ENCODE assay signal across 8 mouse cellular contexts in the genomic region with DNA sequence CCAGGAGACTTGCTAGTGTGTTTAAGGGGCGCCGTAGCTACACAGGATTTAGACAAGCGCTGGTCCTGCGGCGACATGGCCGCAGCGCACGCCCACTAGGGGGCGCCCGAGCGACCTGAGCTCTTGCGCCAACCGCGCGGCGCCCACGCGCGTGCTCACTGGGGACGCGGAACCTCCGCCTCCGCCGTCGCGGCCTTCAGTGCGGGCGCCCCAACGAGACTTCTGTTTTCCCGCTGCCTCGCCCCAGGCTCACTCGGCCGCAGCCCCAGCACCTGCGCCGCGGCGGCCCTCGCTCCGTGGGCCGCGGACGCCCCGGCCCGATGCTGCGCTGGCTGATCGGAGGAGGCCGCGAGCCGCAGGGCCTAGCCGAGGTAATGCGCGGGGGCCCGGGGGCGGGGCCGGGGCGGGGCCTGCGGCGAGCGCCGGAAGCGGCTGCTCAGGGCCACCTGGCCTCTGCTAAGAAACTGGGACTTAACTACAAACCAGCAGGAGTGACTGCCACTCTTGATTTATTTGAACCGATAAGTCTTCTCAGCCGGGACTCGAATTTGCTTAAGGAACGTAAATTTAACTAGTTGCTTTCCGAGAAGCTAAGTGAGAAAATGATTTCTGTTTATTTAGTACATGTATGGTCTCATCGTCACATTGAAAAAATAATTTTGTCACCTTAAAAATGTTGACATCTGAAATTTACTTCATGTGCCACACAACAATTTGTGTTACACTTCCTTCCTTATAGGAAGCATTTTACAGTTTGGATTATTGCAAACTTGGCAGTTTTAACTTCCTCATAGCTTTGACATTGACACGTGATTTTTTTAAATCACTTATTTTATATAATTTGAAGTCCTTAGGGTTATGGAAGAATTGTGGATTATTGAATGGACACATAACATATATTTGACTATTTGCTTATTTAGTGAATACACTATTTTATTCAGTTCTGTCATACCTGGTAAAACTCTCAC. TPM values are rescaled to one million over a fixed set of nuclear protein-coding genes. Genes with fewer than 3 reads are reported as not detected.
DNase-seq lines count a peak whose midpoint lies in the region; ATAC-seq and TF ChIP-seq lines count a peak whose summit lies in the region.

Gene Wdr41 (plus strand): TSS at position 126 of the 968 bp plus-strand sequence.

- intact Hi-C loops in heart, postnatal 36 days (cut with DNase I), result loop anchor here (1.0 to 5.0 kb wide), 2 partner anchors 187 to 351 kb away; no protein-coding TSS in a partner anchor

- H3K27ac ChIP-seq in forebrain, embryonic 16.5 days (ENCODE audit: low read length), result peak within 1 kb of the TSS; percentile 97
- peak within 1 kb of the TSS; percentile 99 for H3K27ac ChIP-seq in layer of hippocampus, adult 2 months
- peak within 1 kb of the TSS; percentile 96 for H3K27ac ChIP-seq in lung, embryonic 14.5 days (ENCODE audit: low read depth)
- peak within 1 kb of the TSS; percentile 97 for H3K27ac ChIP-seq in olfactory bulb, adult 2 months (ENCODE audit: insufficient read depth, low read depth, low read length)
- H3K27ac ChIP-seq in thymus, adult 2 months (ENCODE audit: control insufficient read depth, insufficient read depth, low read length), result peak within 1 kb of the TSS; percentile 81

- peak within 1 kb of the TSS; percentile 52 for H3K4me2 ChIP-seq in forebrain, embryonic 16.5 days (ENCODE audit: low read length)
- peak within 1 kb of the TSS; percentile 61 for H3K4me2 ChIP-seq in lung, embryonic 14.5 days

- no peaks in the 10 kb centered on the region for H3K9me3 ChIP-seq in G1E (replicated peaks)
- no peaks in the 10 kb centered on the region for H3K9me3 ChIP-seq in forebrain, embryonic 16.5 days (ENCODE audit: control insufficient read depth, low read length)
- no peaks in the 10 kb centered on the region for H3K9me3 ChIP-seq in lung, embryonic 14.5 days (ENCODE audit: low read depth, low read length)

- peak within 1 kb of the TSS; percentile 76 for H3K4me3 ChIP-seq in G1E (ENCODE audit: low read depth, low read length)
- H3K4me3 ChIP-seq in forebrain, embryonic 16.5 days (replicated peaks; ENCODE audit: low read length), result peak within 1 kb of the TSS; percentile 80
- peak within 1 kb of the TSS; percentile 60 for H3K4me3 ChIP-seq in layer of hippocampus, adult 2 months
- H3K4me3 ChIP-seq in lung, embryonic 14.5 days (ENCODE audit: low read depth, low read length), result peak within 1 kb of the TSS; percentile 69
- H3K4me3 ChIP-seq in olfactory bulb, adult 2 months (ENCODE audit: insufficient read depth, low read depth, low read length), result peak within 1 kb of the TSS; percentile 92
- peak within 1 kb of the TSS; percentile 65 for H3K4me3 ChIP-seq in thymus, adult 2 months (ENCODE audit: control insufficient read depth, insufficient read depth, low read length)

- peaks cover 15% of the 10 kb centered on the region for H3K4me1 ChIP-seq in G1E (ENCODE audit: insufficient read depth, low read depth, low read length)
- peaks cover 13% of the 10 kb centered on the region for H3K4me1 ChIP-seq in forebrain, embryonic 16.5 days (replicated peaks; ENCODE audit: control insufficient read depth, insufficient read depth, low read length)
- no peaks in the 10 kb centered on the region; the same call in 1 of the 2 replicates for H3K4me1 ChIP-seq in lung, embryonic 14.5 days (ENCODE audit: insufficient read depth)
- H3K4me1 ChIP-seq in olfactory bulb, adult 2 months (ENCODE audit: control insufficient read depth, insufficient read depth, low read length), result peaks cover 2% of the 10 kb centered on the region; the same call in 1 of the 2 replicates
- peaks cover 8% of the 10 kb centered on the region for H3K4me1 ChIP-seq in thymus, adult 2 months (replicated peaks; ENCODE audit: control insufficient read depth, insufficient read depth, low read length)

- H3K27me3 ChIP-seq in G1E (ENCODE audit: insufficient read depth, low read length), result peaks cover 11% of the 10 kb centered on the region
- no peaks in the 10 kb centered on the region for H3K27me3 ChIP-seq in forebrain, embryonic 16.5 days (replicated peaks; ENCODE audit: control insufficient read depth, insufficient read depth, low read length)
- H3K27me3 ChIP-seq in lung, embryonic 14.5 days (ENCODE audit: insufficient read depth, low read length), result no peaks in the 10 kb centered on the region
- no peaks in the 10 kb centered on the region for H3K27me3 ChIP-seq in thymus, adult 2 months (ENCODE audit: control insufficient read depth, insufficient read depth, low read length)

- ATAC-seq in G1E (ENCODE audit: extremely low read depth, insufficient number of reproducible peaks, low FRiP score, poor library complexity, severe bottlenecking), result peak; percentile 71; the same call in 1 of the 2 replicates
- ATAC-seq in forebrain, embryonic 16.5 days, result peak; percentile 99
- ATAC-seq in lung, embryonic 14.5 days (ENCODE audit: insufficient read depth), result peak; percentile 98

- H3K9ac ChIP-seq in forebrain, embryonic 16.5 days (replicated peaks; ENCODE audit: low read depth, low read length), result peak within 1 kb of the TSS; percentile 97
- H3K9ac ChIP-seq in lung, embryonic 14.5 days, result peak within 1 kb of the TSS; percentile 97

- TF ChIP-seq POLR2A in olfactory bulb, adult 2 months (IDR thresholded peaks at IDR 0.05; ENCODE audit: insufficient read depth, low read depth, low read length), result peak; percentile 78; the same call in 1 of the 2 replicates
- peak; percentile 43; the same call in 1 of the 2 replicates for TF ChIP-seq POLR2A in thymus, adult 2 months (IDR thresholded peaks at IDR 0.05; ENCODE audit: control insufficient read depth, extremely low read depth, insufficient read depth, low read length, poor library complexity)

- DNase-seq in G1E (ENCODE audit: low spot score), result peak; percentile 86
- DNase-seq in cerebellum, adult 18-20 months, result peak; percentile 87 to 97
- peak; percentile 94 to 95 for DNase-seq in heart, postnatal 36 days
- peak; percentile 86 to 92 for DNase-seq in layer of hippocampus, adult 2 months (ENCODE audit: low spot score in 2 of 2)
- DNase-seq in lung, embryonic 14.5 days, result peak; percentile 98
- DNase-seq in thymus, adult 2 months, result peak; percentile 87

- WGBS in forebrain, embryonic 16.5 days, result 3% methylated on average over 65 of the region's 68 CpGs
- 1% methylated on average over 68 of the region's 68 CpGs for WGBS in lung, embryonic 14.5 days
- WGBS in olfactory bulb, adult 2 months, result under 1% methylated on average over 68 of the region's 68 CpGs
- WGBS in thymus, adult 2 months, result under 1% methylated on average over 68 of the region's 68 CpGs

- peak; percentile 79; the same call in 1 of the 2 replicates for TF ChIP-seq CTCF in G1E (IDR thresholded peaks at IDR 0.05; ENCODE audit: low read depth, low read length)
- peak; percentile 96 for TF ChIP-seq CTCF in layer of hippocampus, adult 2 months (conservative IDR thresholded peaks at IDR 0.05)
- TF ChIP-seq CTCF in lung, embryonic 14.5 days (IDR thresholded peaks at IDR 0.05; ENCODE audit: low read depth), result peak; percentile 77
- TF ChIP-seq CTCF in olfactory bulb, adult 2 months (IDR thresholded peaks at IDR 0.05; ENCODE audit: insufficient read depth, low read depth, low read length), result peak; percentile 98
- TF ChIP-seq CTCF in thymus, adult 2 months (IDR thresholded peaks at IDR 0.05; ENCODE audit: borderline replicate concordance, control insufficient read depth, extremely low read depth, insufficient read depth, low read length, poor library complexity), result peak; percentile 99

- peaks cover 24% of the 10 kb centered on the region for H3K36me3 ChIP-seq in G1E (replicated peaks)
- H3K36me3 ChIP-seq in forebrain, embryonic 16.5 days (ENCODE audit: control insufficient read depth, insufficient read depth), result no peaks in the 10 kb centered on the region; the same call in 1 of the 2 replicates
- H3K36me3 ChIP-seq in lung, embryonic 14.5 days (ENCODE audit: insufficient read depth), result no peaks in the 10 kb centered on the region; the same call in 1 of the 2 replicates
- no peaks in the 10 kb centered on the region for H3K36me3 ChIP-seq in thymus, adult 2 months (ENCODE audit: control insufficient read depth, insufficient read depth, low read length)

RNA-seq across cellular contexts. Expression of gene Wdr41, which starts in this region (rescaled TPM):
- total RNA-seq in G1E (2014; fragmentation: Nextera tagmentation) (26.2 and 33.0 TPM in 2 replicates), G1E (2017) (15.7 and 17.3 TPM in 2 replicates)
- 3.6 and 5.3 TPM in 2 replicates for polyA plus RNA-seq in G1E (2012)
- polyA plus RNA-seq in forebrain, embryonic 16.5 days (2015; fragmentation: Nextera tagmentation; extraction: Ambion mirVana), result 27.4 and 28.2 TPM in 2 replicates
- 10 to 100 TPM; 17.4 to 18.0 TPM for total RNA-seq in heart, postnatal 36 days (2021)
- 10 to 100 TPM; 22.8 to 23.2 TPM for total RNA-seq in layer of hippocampus, adult 2 months (2021)
- polyA plus RNA-seq in lung, embryonic 14.5 days (2014; fragmentation: Nextera tagmentation; extraction: Ambion mirVana), result 21.5 and 22.2 TPM in 2 replicates
- not detected in 2 replicates for polyA plus RNA-seq in olfactory bulb, adult 2 months (2012; ENCODE audit: insufficient read depth, insufficient read length, low replicate concordance, missing spikeins)
- 12.2 and 12.7 TPM in 2 replicates for polyA plus RNA-seq in thymus, adult 2 months (2012; rRNA removed)

Comparison
In these comparisons a context has a peak if more than half of its experiments do, and no peak if none do; other contexts are left out.
1. Peak in every context shown above with its lines: DNase-seq, ATAC-seq, H3K4me3 ChIP-seq and H3K27ac ChIP-seq.